Mouse (Mus musculus) hematopoietic multipotent progenitor cell, adult 10-12 weeks (in vitro differentiated cells): ENCODE measurements around the gene Hsp90ab1. TPM values are rescaled to one million over a fixed set of nuclear protein-coding genes. Genes with fewer than 3 reads are reported as not detected.

Experiments used
- polyA plus RNA-seq: library from polyadenylated mRNA; stranded (reverse); fragments of >175 nt; gene quantifications from 2 replicates; pipeline ENCODE4 v1.2.3, GENCODE M21; 2012; ENCODE audit warnings: low replicate concordance

Gene Hsp90ab1
- 80.2 and 419 TPM in 2 replicates for polyA plus RNA-seq

DNA sequence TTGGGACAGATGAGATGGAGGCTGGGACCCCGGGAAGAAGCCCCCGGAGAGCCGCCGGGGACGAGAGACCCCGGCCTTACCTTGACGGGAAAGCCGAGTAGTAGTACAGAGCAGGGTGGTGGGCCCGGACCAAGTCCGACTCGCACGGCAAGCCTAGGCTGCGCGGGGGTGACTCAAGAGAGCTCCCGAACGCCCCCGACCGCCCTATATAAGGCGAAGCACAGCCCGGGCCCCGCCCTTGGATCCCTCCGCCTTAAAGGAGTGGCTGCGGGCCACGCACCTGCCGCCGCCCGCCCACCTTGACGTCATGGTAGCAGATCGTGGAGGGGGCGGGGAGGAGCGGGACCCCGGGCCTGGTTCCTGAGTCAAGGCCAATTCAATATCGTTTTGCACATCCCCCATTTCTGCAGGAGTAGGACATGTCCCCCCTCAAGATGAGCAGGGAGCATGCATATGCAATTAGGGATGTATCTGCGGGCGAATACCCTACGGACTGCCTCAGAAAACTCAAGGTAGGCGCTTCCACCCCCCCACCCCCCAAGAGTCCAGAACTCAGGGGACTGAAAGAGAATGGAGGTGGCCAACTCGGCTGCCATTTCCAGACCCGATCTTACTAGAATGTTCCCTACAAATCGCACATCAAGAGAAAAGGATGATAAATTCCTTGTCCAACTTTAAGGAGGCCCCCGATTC is at the start of gene Hsp90ab1:
TSS of gene Hsp90ab1 (minus strand) at position 185 of the 693 bp plus-strand sequence.

DNA sequence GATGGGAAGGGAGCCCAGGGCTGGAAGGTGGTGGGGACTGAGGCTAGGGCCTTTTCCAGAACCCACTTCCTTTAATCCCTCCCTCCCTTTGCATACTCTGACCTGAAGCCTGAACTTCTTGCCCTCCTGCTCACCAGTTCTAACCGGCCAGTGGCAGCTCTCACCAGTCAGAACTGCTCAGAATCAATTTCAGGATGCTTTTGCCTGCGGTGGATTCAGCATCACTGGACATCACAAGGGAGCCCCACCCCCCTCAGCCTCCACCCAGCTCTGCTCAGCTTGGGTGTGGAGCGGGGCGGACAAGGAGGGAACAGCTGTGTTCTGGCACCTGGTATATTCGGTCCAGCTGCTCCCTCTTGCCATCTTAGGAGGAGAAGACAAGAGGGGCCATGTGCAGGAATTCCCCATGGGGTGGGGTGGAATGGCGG is 28.8 kb upstream of the Hsp90ab1 start, which contains the start of gene Mymx:
TSS of gene Mymx (minus strand) at position 226 of the 428 bp plus-strand sequence.

DNA sequence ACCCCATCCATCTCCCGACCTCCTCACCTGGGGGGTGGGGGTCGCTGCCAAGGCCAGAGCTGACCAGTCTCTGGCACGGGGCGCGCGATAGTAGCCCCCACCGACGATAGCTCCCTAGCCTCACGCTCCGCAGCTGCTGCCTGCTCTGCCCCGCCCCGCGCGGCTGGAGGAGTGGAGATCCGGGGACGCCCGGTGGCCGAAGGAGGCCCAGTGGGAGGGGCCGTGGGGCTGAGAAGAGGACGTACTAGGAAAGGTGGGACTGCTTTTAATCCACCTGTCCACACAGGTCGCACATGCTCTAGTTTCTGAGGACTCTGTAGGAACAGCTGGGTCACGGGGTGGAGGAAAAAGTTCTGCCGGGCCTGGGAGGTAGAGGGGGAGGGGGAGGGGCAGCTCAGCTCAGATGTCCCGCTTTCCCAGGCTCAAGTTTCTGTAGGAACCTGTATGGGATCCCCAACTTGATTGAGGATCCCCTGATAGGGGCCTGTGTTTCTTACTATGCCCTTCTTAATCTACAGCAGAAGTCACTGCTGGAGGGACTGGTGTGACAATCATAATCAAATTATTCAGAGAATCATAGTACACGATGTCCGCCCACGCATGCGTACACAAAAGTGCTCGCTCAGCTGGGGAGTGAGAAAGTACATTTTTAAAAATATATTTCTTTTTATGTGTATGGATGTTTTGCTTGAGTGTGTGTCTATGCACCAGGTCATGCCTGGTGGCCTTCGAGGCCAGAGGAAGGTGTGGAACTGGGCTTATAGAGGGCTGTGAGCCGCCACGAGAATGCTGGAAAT is 26.6 kb upstream of the Hsp90ab1 start, which contains the start of gene Slc29a1:
TSS of gene Slc29a1 (minus strand) at position 161 of the 797 bp plus-strand sequence.

DNA sequence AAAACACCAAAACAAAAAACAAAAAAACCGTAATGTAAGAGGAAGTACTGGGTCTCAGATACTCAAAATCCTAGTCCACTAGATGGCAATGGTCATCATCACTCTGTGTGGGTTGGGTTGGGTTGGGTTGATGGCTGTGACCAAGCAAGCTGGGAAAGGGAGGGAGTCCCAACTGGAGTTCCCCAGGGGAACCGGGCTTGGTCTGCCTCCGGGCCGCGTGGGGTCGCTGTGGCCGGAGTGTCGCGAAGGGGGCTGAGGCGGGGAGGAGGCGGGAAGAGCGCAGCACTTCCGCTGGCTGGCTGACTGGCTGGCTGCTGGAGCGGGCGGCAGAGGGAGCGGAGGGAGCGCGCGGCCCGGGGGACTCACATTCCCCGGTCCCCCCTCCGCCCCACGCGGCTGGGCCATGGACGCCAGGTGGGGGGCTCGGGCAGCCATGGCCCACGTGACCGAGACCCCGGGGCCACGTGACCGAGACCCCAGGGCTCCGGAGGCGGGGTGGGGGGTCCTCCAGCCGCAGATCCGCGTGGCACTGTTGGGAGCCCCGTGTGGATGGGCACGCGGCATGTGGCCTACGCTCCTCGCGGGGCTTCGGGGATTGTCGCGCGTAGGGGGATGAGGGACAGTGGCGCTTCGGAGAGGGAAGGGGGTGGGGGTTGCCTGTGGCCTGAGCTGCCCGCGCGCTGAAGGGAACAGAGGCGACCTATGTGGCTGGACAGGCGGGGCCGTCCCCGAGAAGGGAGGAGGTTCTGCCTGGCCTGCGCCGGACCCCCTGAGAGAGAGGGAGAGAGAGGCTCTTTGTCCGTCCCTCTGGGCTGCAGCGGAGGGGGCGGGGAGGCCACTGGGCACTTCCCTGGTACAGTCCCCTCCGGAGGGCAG is 9.2 kb downstream of the Hsp90ab1 start, which contains the start of gene Slc35b2:
TSS of gene Slc35b2 (plus strand) at position 220 of the 876 bp plus-strand sequence.

DNA sequence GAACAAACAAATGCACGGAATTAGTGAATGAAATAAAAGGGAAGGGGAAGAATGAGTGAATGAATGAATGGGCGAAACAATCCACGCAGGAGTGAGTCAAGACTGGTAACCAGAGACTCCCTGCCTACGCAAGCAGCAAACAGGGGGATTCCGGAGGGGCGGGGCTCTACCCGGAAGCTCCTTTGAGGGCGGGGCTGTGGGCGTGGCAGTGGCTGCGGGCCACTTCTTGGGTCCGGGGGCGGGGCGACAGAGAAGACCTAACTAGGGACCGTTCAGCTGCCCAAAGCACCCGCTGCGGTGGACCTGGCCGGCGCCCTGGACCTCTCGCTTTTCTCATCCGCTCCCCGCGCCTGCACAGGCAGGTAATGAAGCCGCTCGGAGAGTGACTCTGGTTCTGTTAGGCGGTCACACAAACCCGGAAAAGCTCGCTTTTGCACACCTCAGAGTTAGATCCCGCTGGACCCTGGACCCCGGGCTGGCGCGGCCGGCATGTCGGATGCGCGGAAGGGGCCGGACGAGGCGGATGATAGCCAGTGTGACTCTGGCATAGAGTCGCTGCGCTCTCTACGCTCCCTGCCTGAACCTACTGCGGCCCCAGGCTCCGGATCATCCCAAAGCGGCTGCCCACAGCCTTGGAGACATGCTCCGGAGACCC is 17.5 kb downstream of the Hsp90ab1 start, which contains the start of gene Nfkbie:
TSS of gene Nfkbie (plus strand) at position 252 of the 655 bp plus-strand sequence.

DNA sequence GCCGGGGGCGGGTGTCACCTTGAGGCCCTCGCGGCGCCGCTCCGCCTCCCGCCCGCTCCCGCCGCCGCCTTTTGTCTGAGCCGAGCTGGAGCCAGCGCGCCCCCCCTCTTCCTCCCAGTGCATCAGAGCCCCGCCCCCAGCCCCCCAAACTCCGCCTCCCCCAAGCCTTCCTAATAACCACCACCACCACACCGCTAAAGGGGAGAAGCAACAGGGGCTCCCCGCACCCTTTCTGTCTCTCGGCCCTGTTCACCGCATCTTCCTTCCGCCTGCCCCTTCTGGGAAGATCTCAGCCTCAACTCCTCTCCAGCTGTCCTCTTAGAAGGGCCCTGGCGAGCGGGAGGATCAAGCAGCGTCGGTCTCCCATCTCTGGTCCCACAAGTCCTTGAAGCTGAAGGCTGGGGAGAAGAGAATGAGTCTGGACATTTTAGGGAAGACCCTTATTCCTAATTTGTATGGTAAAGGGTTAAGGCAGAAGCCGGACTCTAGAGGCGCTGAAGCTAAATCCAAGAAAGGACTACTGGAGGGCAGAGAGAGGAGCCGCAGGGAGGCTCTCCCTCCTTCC is 23.4 kb downstream of the Hsp90ab1 start, which contains the start of gene Tmem151b:
TSS of gene Tmem151b (minus strand) at position 61 of the 565 bp plus-strand sequence.

DNA sequence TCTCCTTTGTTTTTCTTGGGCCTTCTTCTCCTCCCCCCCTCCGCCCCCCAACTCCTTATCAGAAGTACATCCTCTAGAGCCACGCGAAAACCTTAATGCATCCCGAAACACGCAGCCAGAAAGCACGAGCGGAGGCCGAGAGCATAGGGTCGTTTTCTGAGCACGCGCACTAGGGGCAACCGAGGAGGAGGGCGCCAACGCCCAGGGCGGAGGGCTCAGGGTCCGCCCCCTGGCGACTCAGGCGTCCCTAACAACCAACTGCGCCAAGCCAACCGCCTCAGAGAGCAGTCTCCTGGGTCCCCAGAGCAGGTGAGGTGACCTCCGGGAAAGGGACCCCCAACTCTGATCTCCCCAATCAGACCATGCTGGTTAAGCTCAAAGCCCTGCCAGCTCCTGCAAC is 49.8 kb downstream of the Hsp90ab1 start, which contains the start of gene Tcte1:
TSS of gene Tcte1 (plus strand) at position 172 of the 400 bp plus-strand sequence.

Other genes starting within 250 kb of the Hsp90ab1 start
- gene Cdc5l, start 139.5 kb downstream of the Hsp90ab1 start, polyA plus RNA-seq = 5.6 and 8.9 TPM in 2 replicates
- not detected in 2 replicates for gene Spats1, start 97.9 kb downstream of the Hsp90ab1 start, polyA plus RNA-seq
- 13.3 and 22.1 TPM in 2 replicates for gene Aars2, start 66.4 kb downstream of the Hsp90ab1 start, polyA plus RNA-seq
- 0.15 TPM in 2 replicates for gene Tcte1, start 49.8 kb downstream of the Hsp90ab1 start, polyA plus RNA-seq
- 0.95 and 2.6 TPM in 2 replicates for gene Tmem151b, start 23.6 kb downstream of the Hsp90ab1 start, polyA plus RNA-seq
- 89.5 and 118 TPM in 2 replicates for gene Nfkbie, start 17.6 kb downstream of the Hsp90ab1 start, polyA plus RNA-seq
- 25.5 and 43.0 TPM in 2 replicates for gene Slc35b2, start 9.4 kb downstream of the Hsp90ab1 start, polyA plus RNA-seq
- gene Slc29a1, start 26.3 kb upstream of the Hsp90ab1 start, polyA plus RNA-seq = 30.9 and 141 TPM in 2 replicates
- gene Mymx, start 28.8 kb upstream of the Hsp90ab1 start, polyA plus RNA-seq = not detected in 2 replicates
- gene Capn11, start 86.1 kb upstream of the Hsp90ab1 start, polyA plus RNA-seq = not detected in 2 replicates
- 114 and 181 TPM in 2 replicates for gene Mrpl14, start 113.1 kb upstream of the Hsp90ab1 start, polyA plus RNA-seq
- 14.0 and 27.5 TPM in 2 replicates for gene Tmem63b, start 113.6 kb upstream of the Hsp90ab1 start, polyA plus RNA-seq
- gene 1600014C23Rik, start 160.6 kb upstream of the Hsp90ab1 start, polyA plus RNA-seq = not detected in 2 replicates